Mouse (Mus musculus) erythroblast, embryonic 14.5 days (primary cell): ENCODE data around the gene Kat2a.

Experiments
- GATA1 ChIP-seq: IDR thresholded peaks from 2 replicates; pipeline ENCODE4 v1.6.1; 2012; ENCODE audit warnings: low read length, inconsistent platforms, mixed read lengths
- TAL1 ChIP-seq: IDR thresholded peaks from 3 replicates; pipeline ENCODE4 v1.6.1; 2012; ENCODE audit warnings: low read length, inconsistent platforms, mixed read lengths

- TF ChIP-seq GATA1 (no peak), TAL1 (no peak)
These were observed 8.1 kb upstream of the Kat2a start for GRCm38 (mm10) chr11:100720345-100720744.
